Mouse (Mus musculus): Measurements from ENCODE around the gene Cd59a. TPM values are rescaled to one million over a fixed set of nuclear protein-coding genes. Genes with fewer than 3 reads are reported as not detected.
"Not testable (repeated sequence)": the region's sequence is repeated elsewhere in the genome, so short reads cannot be mapped to it uniquely, and the experiment has no call there.

The Cd59a gene
- polyA plus RNA-seq (2012; rRNA removed): 37.0 and 42.4 TPM in 2 replicates

DNA sequence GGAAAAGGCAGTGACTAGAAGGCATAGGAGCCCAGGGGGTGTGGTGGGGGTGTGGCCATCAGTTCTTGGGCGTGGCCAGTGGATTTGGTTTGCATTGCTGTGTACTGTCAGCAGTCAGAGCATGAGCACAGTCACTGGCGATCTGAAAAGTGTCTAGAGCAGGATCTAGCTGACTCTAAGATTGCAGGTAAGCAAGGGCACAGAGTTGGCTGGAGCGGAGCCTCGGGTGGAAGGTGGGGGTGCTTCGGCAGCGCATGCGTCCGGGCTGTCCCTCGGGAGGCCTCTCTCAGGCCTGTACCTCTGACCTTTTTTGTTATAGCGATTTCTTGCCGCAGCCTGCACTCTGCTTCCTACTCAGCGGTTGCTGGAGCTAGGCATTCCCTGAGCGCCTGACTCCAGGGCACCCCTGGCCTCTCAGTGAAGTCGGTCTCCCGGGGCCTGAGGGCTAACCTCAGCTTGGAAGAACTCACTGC is at the start of gene Cd59a:
TSS of gene Cd59a (plus strand) at position 61 of the 473 bp plus-strand sequence.
- TF ChIP-seq POLR2A (IDR thresholded peaks at IDR 0.05; ENCODE audit: borderline replicate concordance, insufficient read depth, low read length) (peak; percentile 18; the same call in 1 of the 2 replicates), CTCF (IDR thresholded peaks at IDR 0.05; ENCODE audit: borderline replicate concordance, insufficient read depth, low read depth, low read length) (no peak)

DNA sequence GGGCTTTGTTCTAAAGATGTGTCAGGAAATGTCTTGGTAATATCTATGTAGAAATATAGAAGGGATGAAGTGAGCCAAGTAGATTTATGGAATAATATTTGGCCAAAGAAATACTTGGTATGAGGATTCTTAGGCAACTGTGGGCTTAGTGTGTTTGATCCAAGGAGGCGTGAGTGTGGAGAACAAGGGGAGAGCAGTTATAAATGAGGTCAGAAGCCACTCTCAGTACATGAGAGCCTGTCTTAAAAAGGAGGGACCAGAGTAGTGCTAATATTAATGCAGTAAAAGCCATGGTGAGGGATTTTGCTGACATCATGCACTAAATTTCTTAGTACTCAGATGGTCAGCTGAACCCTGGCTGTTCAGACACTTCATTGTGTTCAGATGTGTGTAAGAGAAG is 37.2 kb upstream of the Cd59a start:
- H3K27me3 ChIP-seq (ENCODE audit: control insufficient read depth, insufficient read depth, low read length): no peaks in the 10 kb centered on the region
- 90% methylated on average over 1 of the region's 1 CpGs for WGBS

More for the DNA sequence above, at the start of gene Cd59a:
- H3K27me3 ChIP-seq (ENCODE audit: control insufficient read depth, insufficient read depth, low read length): no peaks in the 10 kb centered on the region
- DNase-seq: peak; percentile 70 to 73
- H3K27ac ChIP-seq (ENCODE audit: insufficient read depth, low read length): no peak within 1 kb of the TSS
- H3K4me3 ChIP-seq (replicated peaks; ENCODE audit: insufficient read depth, low read depth, low read length): peak within 1 kb of the TSS; percentile 48
- H3K4me1 ChIP-seq (ENCODE audit: control insufficient read depth, insufficient read depth, low read length): no peaks in the 10 kb centered on the region
- WGBS: 10% methylated on average over 15 of the region's 15 CpGs

DNA sequence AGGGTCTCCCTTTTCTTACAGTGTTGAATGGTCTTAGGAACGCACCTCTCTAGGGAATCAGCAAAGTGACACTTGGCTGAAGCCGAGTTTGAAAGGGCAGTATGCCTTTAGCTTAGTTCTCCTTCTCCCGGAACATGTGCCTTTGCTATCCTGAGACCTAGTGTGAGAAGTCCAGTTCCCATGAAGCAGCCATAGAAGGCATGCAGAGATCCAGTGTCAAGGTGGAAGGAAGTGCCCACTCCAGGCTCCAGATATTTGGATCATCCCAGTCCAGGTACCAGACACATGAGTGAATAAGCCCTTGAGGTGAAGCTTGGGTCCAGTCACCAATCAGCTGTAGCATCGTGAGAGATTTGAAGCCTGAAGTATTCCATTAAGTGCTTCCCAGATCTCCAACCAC is 36.6 kb upstream of the Cd59a start:
- 87% methylated on average over 4 of the region's 4 CpGs for WGBS

More for the DNA sequence above, 37.2 kb upstream of the Cd59a start:
- no peak for DNase-seq
- Histone ChIP-seq H3K4me1 (ENCODE audit: control insufficient read depth, insufficient read depth, low read length) (no peaks in the 10 kb centered on the region), H3K4me3 (replicated peaks; ENCODE audit: insufficient read depth, low read depth, low read length) (no peak overlapping the region), H3K27ac (ENCODE audit: insufficient read depth, low read length) (no peak overlapping the region)
- TF ChIP-seq CTCF (IDR thresholded peaks at IDR 0.05; ENCODE audit: borderline replicate concordance, insufficient read depth, low read depth, low read length) (no peak), POLR2A (IDR thresholded peaks at IDR 0.05; ENCODE audit: borderline replicate concordance, insufficient read depth, low read length) (no peak)

DNA sequence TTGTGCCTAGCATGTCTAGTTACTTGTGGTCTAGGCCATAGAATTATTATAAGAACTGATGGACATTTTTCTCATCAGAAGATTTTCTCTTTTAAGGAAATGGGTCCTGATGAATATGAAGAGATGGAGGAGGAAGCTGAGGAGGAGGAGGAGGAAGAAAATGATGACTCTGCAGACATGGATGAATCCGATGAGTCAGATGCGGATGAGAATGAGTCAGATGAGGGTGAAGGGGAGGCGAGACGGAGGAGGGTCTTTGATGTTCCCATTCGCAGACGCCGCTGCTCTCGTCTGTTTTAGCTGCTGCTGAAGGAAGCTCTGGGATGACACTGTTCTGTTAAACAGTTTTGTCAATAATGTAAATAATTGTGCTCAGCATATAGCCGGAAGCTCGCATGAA is 35.8 kb upstream of the Cd59a start:
- H3K4me1 ChIP-seq (ENCODE audit: control insufficient read depth, insufficient read depth, low read length): no peaks in the 10 kb centered on the region
- TF ChIP-seq POLR2A (IDR thresholded peaks at IDR 0.05; ENCODE audit: borderline replicate concordance, insufficient read depth, low read length) (no peak), CTCF (IDR thresholded peaks at IDR 0.05; ENCODE audit: borderline replicate concordance, insufficient read depth, low read depth, low read length) (no peak)
- H3K4me3 ChIP-seq (replicated peaks; ENCODE audit: insufficient read depth, low read depth, low read length): no peak overlapping the region
- no peak overlapping the region for H3K27ac ChIP-seq (ENCODE audit: insufficient read depth, low read length)
- no peak for DNase-seq
- WGBS: 89% methylated on average over 10 of the region's 10 CpGs
- H3K27me3 ChIP-seq (ENCODE audit: control insufficient read depth, insufficient read depth, low read length): no peaks in the 10 kb centered on the region

More for the DNA sequence above, 36.6 kb upstream of the Cd59a start:
- no peak overlapping the region for H3K4me3 ChIP-seq (replicated peaks; ENCODE audit: insufficient read depth, low read depth, low read length)
- no peak overlapping the region for H3K27ac ChIP-seq (ENCODE audit: insufficient read depth, low read length)
- H3K4me1 ChIP-seq (ENCODE audit: control insufficient read depth, insufficient read depth, low read length): no peaks in the 10 kb centered on the region
- DNase-seq: no peak
- no peak for TF ChIP-seq POLR2A (IDR thresholded peaks at IDR 0.05; ENCODE audit: borderline replicate concordance, insufficient read depth, low read length)
- no peak for TF ChIP-seq CTCF (IDR thresholded peaks at IDR 0.05; ENCODE audit: borderline replicate concordance, insufficient read depth, low read depth, low read length)
- H3K27me3 ChIP-seq (ENCODE audit: control insufficient read depth, insufficient read depth, low read length): no peaks in the 10 kb centered on the region

DNA sequence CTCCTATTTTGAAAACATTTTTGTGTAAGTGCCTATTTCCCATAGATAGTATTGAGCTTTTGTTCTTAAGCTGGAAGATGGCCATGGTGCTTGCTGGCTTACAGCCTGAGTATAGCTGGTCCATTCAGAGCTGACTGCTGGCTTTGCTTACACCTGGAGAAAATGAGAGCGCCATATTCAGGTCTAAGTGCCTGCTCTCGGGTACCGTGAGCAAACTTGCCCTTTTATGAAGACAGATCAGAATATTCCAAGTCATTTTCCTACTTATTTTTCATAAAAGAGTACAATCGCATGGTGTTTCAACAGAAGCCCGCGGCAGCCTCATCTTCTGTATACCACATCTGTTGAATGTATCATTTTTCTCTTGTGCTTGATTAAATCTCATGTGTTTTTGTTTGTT is 34.6 kb upstream of the Cd59a start:
- no peak for DNase-seq
- H3K27me3 ChIP-seq (ENCODE audit: control insufficient read depth, insufficient read depth, low read length): no peaks in the 10 kb centered on the region
- WGBS: 96% methylated on average over 6 of the region's 6 CpGs
- TF ChIP-seq CTCF (IDR thresholded peaks at IDR 0.05; ENCODE audit: borderline replicate concordance, insufficient read depth, low read depth, low read length) (no peak), POLR2A (IDR thresholded peaks at IDR 0.05; ENCODE audit: borderline replicate concordance, insufficient read depth, low read length) (no peak)
- no peaks in the 10 kb centered on the region for H3K4me1 ChIP-seq (ENCODE audit: control insufficient read depth, insufficient read depth, low read length)
- no peak overlapping the region for H3K4me3 ChIP-seq (replicated peaks; ENCODE audit: insufficient read depth, low read depth, low read length)
- H3K27ac ChIP-seq (ENCODE audit: insufficient read depth, low read length): no peak overlapping the region

DNA sequence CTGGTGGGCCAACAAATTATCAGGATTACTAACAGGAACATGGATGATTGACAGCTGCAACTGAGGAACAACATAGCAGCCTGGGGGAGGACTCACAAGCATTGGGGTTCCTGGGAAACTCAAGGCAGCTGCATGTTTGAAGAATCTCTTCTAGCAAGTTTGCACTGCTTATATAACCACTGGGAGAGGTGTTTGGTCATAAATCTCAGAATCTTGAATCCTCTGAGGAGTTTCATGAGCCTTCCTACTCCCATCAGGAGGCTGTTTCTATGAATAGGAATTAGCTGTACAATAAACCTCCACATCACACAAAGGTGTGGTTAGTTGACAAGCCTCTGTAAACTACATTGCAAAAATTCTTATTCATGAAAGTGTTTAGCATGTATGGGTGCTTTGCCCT is 32.9 kb upstream of the Cd59a start:
- TF ChIP-seq CTCF (IDR thresholded peaks at IDR 0.05; ENCODE audit: borderline replicate concordance, insufficient read depth, low read depth, low read length): no peak
- no peak for TF ChIP-seq POLR2A (IDR thresholded peaks at IDR 0.05; ENCODE audit: borderline replicate concordance, insufficient read depth, low read length)
- no peaks in the 10 kb centered on the region for H3K4me1 ChIP-seq (ENCODE audit: control insufficient read depth, insufficient read depth, low read length)
- no peak overlapping the region for H3K27ac ChIP-seq (ENCODE audit: insufficient read depth, low read length)
- DNase-seq: no peak
- H3K27me3 ChIP-seq (ENCODE audit: control insufficient read depth, insufficient read depth, low read length): no peaks in the 10 kb centered on the region
- H3K4me3 ChIP-seq (replicated peaks; ENCODE audit: insufficient read depth, low read depth, low read length): no peak overlapping the region

DNA sequence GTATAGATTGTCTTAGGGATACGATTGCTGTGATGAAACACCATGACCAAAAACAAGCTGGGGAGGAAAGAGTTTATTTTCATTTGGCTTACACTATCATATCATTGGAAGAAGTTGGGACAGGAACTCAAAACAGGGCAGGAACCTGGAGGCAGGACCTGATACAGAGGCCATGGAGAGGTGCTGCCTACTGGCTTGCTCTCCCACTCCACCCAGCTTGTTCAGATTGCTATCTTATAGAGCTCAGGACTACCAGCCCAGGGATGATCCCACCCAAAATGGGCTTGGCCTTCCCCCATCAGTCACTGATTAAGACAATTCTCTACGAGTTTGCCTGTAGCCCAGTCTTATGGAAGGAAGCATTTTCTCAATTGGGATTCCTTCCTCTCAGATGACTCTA is 31.4 kb upstream of the Cd59a start:
- no peaks in the 10 kb centered on the region for H3K27me3 ChIP-seq (ENCODE audit: control insufficient read depth, insufficient read depth, low read length)
- TF ChIP-seq POLR2A (IDR thresholded peaks at IDR 0.05; ENCODE audit: borderline replicate concordance, insufficient read depth, low read length) (no peak), CTCF (IDR thresholded peaks at IDR 0.05; ENCODE audit: borderline replicate concordance, insufficient read depth, low read depth, low read length) (no peak)
- H3K4me3 ChIP-seq (replicated peaks; ENCODE audit: insufficient read depth, low read depth, low read length): no peak overlapping the region
- H3K27ac ChIP-seq (ENCODE audit: insufficient read depth, low read length): no peak overlapping the region
- DNase-seq: no peak
- WGBS: 90% methylated on average over 2 of the region's 2 CpGs
- H3K4me1 ChIP-seq (ENCODE audit: control insufficient read depth, insufficient read depth, low read length): no peaks in the 10 kb centered on the region

DNA sequence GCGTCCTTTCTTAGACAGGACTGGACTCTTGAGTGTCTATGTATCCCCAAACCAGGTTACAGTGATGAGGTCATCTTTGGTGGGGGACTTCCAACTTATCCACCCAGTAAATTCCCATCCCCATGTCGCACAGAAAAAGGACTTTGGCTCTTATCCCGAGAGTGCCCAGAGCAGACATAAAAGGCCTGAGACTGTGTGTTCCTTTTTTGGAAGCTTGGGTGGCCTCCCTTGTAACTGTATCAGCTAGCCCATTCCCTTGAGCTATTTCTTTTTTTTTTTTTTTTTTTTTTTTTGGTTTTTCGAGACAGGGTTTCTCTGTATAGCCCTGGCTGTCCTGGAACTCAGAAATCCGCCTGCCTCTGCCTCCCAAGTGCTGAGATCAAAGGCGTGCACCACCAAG is 30.1 kb upstream of the Cd59a start, which contains the start of gene Gm10912:
TSS of gene Gm10912 (plus strand) at position 301 of the 400 bp plus-strand sequence.
- DNase-seq; H3K4me3 ChIP-seq (replicated peaks; ENCODE audit: insufficient read depth, low read depth, low read length); H3K27me3 ChIP-seq (ENCODE audit: control insufficient read depth, insufficient read depth, low read length); H3K27ac ChIP-seq (ENCODE audit: insufficient read depth, low read length); H3K4me1 ChIP-seq (ENCODE audit: control insufficient read depth, insufficient read depth, low read length): not testable (repeated sequence)
- WGBS: 82% methylated on average over 6 of the region's 6 CpGs

DNA sequence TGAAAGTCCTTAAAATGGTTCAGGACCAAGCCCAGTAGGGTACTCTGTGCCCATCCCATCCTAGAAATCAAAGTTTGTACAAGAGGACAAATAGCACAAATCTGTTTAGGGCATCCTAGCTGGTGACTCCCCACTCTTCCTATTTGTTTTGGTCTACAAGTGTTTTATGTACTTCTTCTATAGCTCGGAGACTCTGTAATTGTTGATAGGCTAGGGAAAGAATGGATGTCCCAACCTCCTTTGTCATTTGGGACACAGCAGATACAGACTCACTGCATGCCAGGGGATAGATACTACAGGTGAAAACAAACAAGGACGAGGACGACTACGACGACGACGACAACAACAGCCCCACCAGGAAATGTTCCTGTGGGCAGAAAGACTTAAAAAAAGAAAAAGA is 27.2 kb upstream of the Cd59a start, which contains the start of gene Gm10799:
TSS of gene Gm10799 (minus strand) at position 101 of the 400 bp plus-strand sequence.
- H3K4me1 ChIP-seq (ENCODE audit: control insufficient read depth, insufficient read depth, low read length); H3K27ac ChIP-seq (ENCODE audit: insufficient read depth, low read length); H3K4me3 ChIP-seq (replicated peaks; ENCODE audit: insufficient read depth, low read depth, low read length); DNase-seq; H3K27me3 ChIP-seq (ENCODE audit: control insufficient read depth, insufficient read depth, low read length): not testable (repeated sequence)
- 95% methylated on average over 7 of the region's 7 CpGs for WGBS

Measured in cerebellum, adult 2 months (tissue).